In the genomic region with DNA sequence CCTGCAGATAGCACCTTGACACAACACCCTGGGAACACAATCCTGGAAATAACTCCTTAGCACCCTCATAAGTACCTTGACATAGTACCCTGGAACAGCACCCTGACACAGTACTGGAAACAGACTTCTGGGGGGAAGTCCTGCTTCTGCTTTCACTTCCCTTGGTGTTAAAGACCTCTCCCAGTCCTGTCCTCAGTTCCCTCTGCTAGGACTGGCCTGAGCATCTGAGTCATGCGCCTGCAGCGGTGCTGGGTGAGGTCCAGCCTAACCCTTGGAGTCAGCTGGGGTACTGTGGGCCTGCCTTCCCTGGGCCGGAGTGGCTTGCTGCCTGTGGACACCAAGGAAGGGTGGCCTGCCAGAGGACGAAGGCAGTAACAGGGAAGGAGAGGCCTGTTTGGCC, we compare ENCODE assay signal across 11 mouse cellular contexts.
DNase-seq lines count a peak whose midpoint lies in the region; ATAC-seq and TF ChIP-seq lines count a peak whose summit lies in the region.
"Had no signal": no experiment of that assay in that cellular context is flagged by ENCODE, and none has a peak within 500 bp of the region (broad histone marks: within the 10 kb centered on the region; RNA-seq: fewer than 3 reads in every experiment).

No protein-coding gene starts in this region.

- H3K4me1 ChIP-seq in hindbrain, embryonic 13.5 days (replicated peaks): peaks cover 20% of the 10 kb centered on the region
- peaks cover 12% of the 10 kb centered on the region for H3K4me1 ChIP-seq in hindbrain, embryonic 12.5 days
- H3K4me1 ChIP-seq in bone marrow macrophage, adult 2 months (ENCODE audit: control insufficient read depth, insufficient read depth, low read length): peaks cover 64% of the 10 kb centered on the region
- no peaks in the 10 kb centered on the region for H3K4me1 ChIP-seq in liver, embryonic 15.5 days (replicated peaks)
- H3K4me1 ChIP-seq in intestine, postnatal 0 days (replicated peaks; ENCODE audit: control insufficient read depth, insufficient read depth, low read length): no peaks in the 10 kb centered on the region

- H3K9me3 ChIP-seq in hindbrain, embryonic 13.5 days: no peaks in the 10 kb centered on the region
- 0 out of 2 replicates have a peak, but pooled peaks cover 4% of the 10 kb centered on the region for H3K9me3 ChIP-seq in hindbrain, embryonic 12.5 days (replicated peaks)
- H3K9me3 ChIP-seq in liver, embryonic 15.5 days (replicated peaks): no peaks in the 10 kb centered on the region
- H3K9me3 ChIP-seq in intestine, postnatal 0 days (ENCODE audit: control insufficient read depth): no peaks in the 10 kb centered on the region

- intact Hi-C loops in left cerebral cortex, postnatal 4 days (cut with DNase I): no loop called here
- intact Hi-C loops in left cerebral cortex, postnatal 25 days (cut with DNase I): no loop called here

- H3K36me3 ChIP-seq in hindbrain, embryonic 13.5 days: no peaks in the 10 kb centered on the region
- no peaks in the 10 kb centered on the region for H3K36me3 ChIP-seq in hindbrain, embryonic 12.5 days
- no peaks in the 10 kb centered on the region for H3K36me3 ChIP-seq in liver, embryonic 15.5 days (replicated peaks)
- no peaks in the 10 kb centered on the region for H3K36me3 ChIP-seq in intestine, postnatal 0 days (ENCODE audit: control insufficient read depth, insufficient read depth)
- H3K36me3 ChIP-seq: midbrain, embryonic 12.5 days had no signal

- 0 out of 2 replicates have a peak overlapping the region, but pooled peaks have one; percentile 46 for H3K27ac ChIP-seq in hindbrain, embryonic 13.5 days
- H3K27ac ChIP-seq in hindbrain, embryonic 12.5 days: no peak overlapping the region
- peak overlapping the region; percentile 94 for H3K27ac ChIP-seq in bone marrow macrophage, adult 2 months (ENCODE audit: insufficient read depth, low read depth, low read length)
- H3K27ac ChIP-seq in liver, embryonic 15.5 days (replicated peaks): no peak overlapping the region
- H3K27ac ChIP-seq in intestine, postnatal 0 days (ENCODE audit: low read depth, low read length): no peak overlapping the region

- no peak overlapping the region for H3K4me2 ChIP-seq in hindbrain, embryonic 13.5 days
- no peak overlapping the region for H3K4me2 ChIP-seq in hindbrain, embryonic 12.5 days (replicated peaks)
- no peak overlapping the region for H3K4me2 ChIP-seq in liver, embryonic 15.5 days
- H3K4me2 ChIP-seq in intestine, postnatal 0 days (replicated peaks; ENCODE audit: low read depth): no peak overlapping the region
- H3K4me2 ChIP-seq: midbrain, embryonic 12.5 days had no signal

- WGBS in hindbrain, embryonic 13.5 days: 86% methylated on average over 4 of the region's 4 CpGs
- 87% methylated on average over 4 of the region's 4 CpGs for WGBS in hindbrain, embryonic 12.5 days
- WGBS in liver, embryonic 15.5 days (ENCODE audit: insufficient replicate concordance): 34% methylated on average over 4 of the region's 4 CpGs
- 89% methylated on average over 4 of the region's 4 CpGs for WGBS in intestine, postnatal 0 days

- DNase-seq in 3T3-L1 (ENCODE audit: low read depth, low spot score): peak; percentile 71
- DNase-seq in left cerebral cortex, postnatal 4 days: no peak
- DNase-seq in left cerebral cortex, postnatal 25 days (ENCODE audit: low spot score in 2 of 2): no peak
- DNase-seq: layer of hippocampus, postnatal 36 days had no signal

- no peak overlapping the region for H3K4me3 ChIP-seq in hindbrain, embryonic 13.5 days
- no peak overlapping the region for H3K4me3 ChIP-seq in hindbrain, embryonic 12.5 days
- no peak overlapping the region for H3K4me3 ChIP-seq in bone marrow macrophage, adult 2 months (ENCODE audit: insufficient read depth, low read length)
- H3K4me3 ChIP-seq in liver, embryonic 15.5 days (replicated peaks): no peak overlapping the region
- no peak overlapping the region for H3K4me3 ChIP-seq in intestine, postnatal 0 days (ENCODE audit: low read depth, low read length)
- H3K4me3 ChIP-seq: midbrain, embryonic 12.5 days had no signal

- no peak for TF ChIP-seq POLR2A in bone marrow macrophage, adult 2 months (IDR thresholded peaks at IDR 0.05; ENCODE audit: borderline replicate concordance, low read depth, low read length)

- no peak for TF ChIP-seq CTCF in bone marrow macrophage, adult 2 months (IDR thresholded peaks at IDR 0.05; ENCODE audit: low read depth, low read length)
- no peak for TF ChIP-seq CTCF in intestine, postnatal 0 days (IDR thresholded peaks at IDR 0.05; ENCODE audit: low read depth)

- H3K27me3 ChIP-seq in hindbrain, embryonic 13.5 days: peaks cover 11% of the 10 kb centered on the region; the same call in 1 of the 2 replicates
- H3K27me3 ChIP-seq in hindbrain, embryonic 12.5 days: no peaks in the 10 kb centered on the region
- peaks cover 9% of the 10 kb centered on the region; the same call in 1 of the 2 replicates for H3K27me3 ChIP-seq in liver, embryonic 15.5 days
- H3K27me3 ChIP-seq in intestine, postnatal 0 days (replicated peaks; ENCODE audit: control insufficient read depth, insufficient read depth, low read length): no peaks in the 10 kb centered on the region

- 0 out of 2 replicates have a peak, but pooled peaks have one; percentile 2 for ATAC-seq in hindbrain, embryonic 13.5 days (ENCODE audit: low FRiP score)
- ATAC-seq in hindbrain, embryonic 12.5 days (ENCODE audit: low FRiP score): no peak
- ATAC-seq in liver, embryonic 15.5 days (ENCODE audit: insufficient read depth): peak; percentile 58; the same call in 1 of the 2 replicates
- no peak for ATAC-seq in intestine, postnatal 0 days
- ATAC-seq: forebrain, embryonic 16.5 days had no signal

- H3K9ac ChIP-seq in hindbrain, embryonic 13.5 days: no peak overlapping the region
- no peak overlapping the region for H3K9ac ChIP-seq in hindbrain, embryonic 12.5 days
- H3K9ac ChIP-seq in liver, embryonic 15.5 days: no peak overlapping the region
- H3K9ac ChIP-seq in intestine, postnatal 0 days (ENCODE audit: low read depth, low read length): no peak overlapping the region
- H3K9ac ChIP-seq: midbrain, embryonic 12.5 days had no signal

Comparison
In these comparisons a context has a peak if more than half of its experiments do, and no peak if none do; other contexts are left out.
1. ATAC-seq: peak in hindbrain, embryonic 13.5 days (single experiment) and liver, embryonic 15.5 days (single experiment); none in hindbrain, embryonic 12.5 days (single experiment) and intestine, postnatal 0 days (single experiment).
2. H3K27ac ChIP-seq: peak in hindbrain, embryonic 13.5 days (single experiment) and bone marrow macrophage, adult 2 months (single experiment); none in hindbrain, embryonic 12.5 days (single experiment), liver, embryonic 15.5 days (single experiment) and intestine, postnatal 0 days (single experiment).